Mouse (Mus musculus) heart, postnatal 0 days (tissue): ENCODE results near the gene Arsb.

Experiments used
- CTCF ChIP-seq: IDR thresholded peaks from 2 replicates; pipeline ENCODE4 v1.5.1; 2016; ENCODE audit warnings: antibody characterized with exemption, control low read depth, low read depth
- EP300 ChIP-seq: IDR thresholded peaks from 2 replicates; pipeline ENCODE4 v1.6.1; 2016; ENCODE audit warnings: antibody characterized with exemption, low read depth

GRCm38 (mm10) chr13:93976897-93977530 lies 205.6 kb downstream of the Arsb start:
- TF ChIP-seq CTCF (no peak), EP300 (no peak)
